Mouse (Mus musculus) G1E (cell line): Measurements from ENCODE around the gene Tfe3.

ENCODE experiments used
- CTCF ChIP-seq: IDR thresholded peaks from 2 replicates; pipeline ENCODE4 v1.5.1; 2012; ENCODE audit warnings: low read depth, low read length, inconsistent platforms, mixed read lengths
- POLR2AphosphoS5 ChIP-seq: IDR thresholded peaks from 2 replicates; pipeline ENCODE4 v1.6.1; 2012; ENCODE audit warnings: low read depth, low read length, inconsistent platforms; ENCODE audit not compliant: insufficient replicate concordance

GRCm38 (mm10) chrX:7790309-7790708 is 27.9 kb downstream of the Tfe3 start:
- TF ChIP-seq CTCF (no peak), POLR2AphosphoS5 (no peak)
